Mouse (Mus musculus): ENCODE results near the gene Thap7.

DNA sequence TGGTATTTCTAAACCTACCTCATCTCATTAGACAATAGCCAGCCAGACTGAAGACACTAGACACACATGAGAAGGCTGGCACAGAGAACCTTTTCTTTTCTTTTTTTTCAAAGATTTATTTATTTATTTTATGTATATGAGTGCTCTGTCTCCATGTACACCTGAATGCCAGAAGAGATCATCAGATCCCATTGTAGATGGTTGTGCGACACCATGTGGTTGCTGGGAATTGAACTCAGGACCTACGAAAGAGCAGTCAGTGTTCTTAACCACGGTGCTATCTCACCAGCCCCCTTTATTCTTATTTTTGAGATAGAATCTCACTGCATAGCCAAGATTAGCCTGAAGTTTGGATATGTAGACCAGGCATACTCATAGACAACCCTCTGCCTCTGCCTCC is 5.6 kb upstream of the Thap7 start:
- TF ChIP-seq CTCF (IDR thresholded peaks at IDR 0.05) (no peak), EP300 (IDR thresholded peaks at IDR 0.05) (no peak)

All from lung, postnatal 0 days (tissue).